Mouse (Mus musculus): ENCODE results near the gene 1110004F10Rik.

Gene 1110004F10Rik

DNA sequence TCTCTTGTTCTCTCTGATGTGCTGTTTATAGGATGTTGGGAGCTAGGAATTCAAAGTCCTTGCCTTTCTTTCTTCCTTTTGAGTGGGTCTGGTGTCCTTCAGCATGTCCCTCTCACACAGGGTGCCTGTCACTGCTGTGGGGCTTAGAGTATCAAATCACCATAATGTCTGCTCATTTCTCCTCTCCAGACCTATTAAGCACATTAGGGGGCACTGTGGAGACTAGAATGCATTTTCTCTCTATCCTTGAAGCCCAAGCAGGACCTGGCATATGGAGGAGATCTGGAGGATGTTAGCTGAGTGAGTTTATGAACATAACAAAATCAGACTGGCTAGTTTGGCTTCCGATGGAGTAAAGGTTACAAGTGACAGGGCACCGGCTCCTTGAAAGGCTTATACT lies 107.9 kb downstream of the 1110004F10Rik start:
- no peak for DNase-seq

DNA sequence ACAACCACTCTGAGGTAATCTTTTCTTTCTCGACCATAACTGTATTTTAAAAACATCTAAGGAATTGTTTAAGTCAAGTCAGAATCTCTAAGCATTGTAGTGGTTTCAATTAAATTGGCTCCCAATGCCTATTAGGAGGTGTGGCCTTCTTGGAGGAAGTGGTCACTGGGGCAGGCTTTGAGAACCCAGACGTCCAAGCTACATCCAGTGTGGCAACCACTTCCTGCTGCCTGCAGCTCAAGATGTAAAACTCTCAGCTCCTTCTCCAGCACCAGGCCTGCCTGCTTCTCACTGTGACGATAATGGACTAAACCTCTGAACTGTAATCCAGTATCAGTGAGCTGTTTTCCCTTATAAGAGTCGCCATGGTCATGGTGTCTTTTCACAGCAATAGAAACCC lies 110.4 kb downstream of the 1110004F10Rik start:
- DNase-seq = no peak

GRCm38 (mm10) chr7:116153781-116154368 lies 114.7 kb downstream of the 1110004F10Rik start:
- DNase-seq = no peak

Data from thymus, postnatal 25 days (tissue).